Mouse (Mus musculus) G1E-ER4 (cell line): ENCODE results near the gene Pde6b. TPM values are rescaled to one million over a fixed set of nuclear protein-coding genes. Genes with fewer than 3 reads are reported as not detected.

Experiments used
- GATA1 ChIP-seq: IDR thresholded peaks from one replicate; pipeline ENCODE4 v1.8.0; 2012; ENCODE audit warnings: low read length, inconsistent platforms
- polyA plus RNA-seq: library from polyadenylated mRNA; stranded (reverse); fragments of >175 nt; gene quantifications from 2 replicates; pipeline ENCODE4 v1.2.3, GENCODE M21; 2012

The Pde6b gene
- polyA plus RNA-seq, 1 experiment: not detected

DNA sequence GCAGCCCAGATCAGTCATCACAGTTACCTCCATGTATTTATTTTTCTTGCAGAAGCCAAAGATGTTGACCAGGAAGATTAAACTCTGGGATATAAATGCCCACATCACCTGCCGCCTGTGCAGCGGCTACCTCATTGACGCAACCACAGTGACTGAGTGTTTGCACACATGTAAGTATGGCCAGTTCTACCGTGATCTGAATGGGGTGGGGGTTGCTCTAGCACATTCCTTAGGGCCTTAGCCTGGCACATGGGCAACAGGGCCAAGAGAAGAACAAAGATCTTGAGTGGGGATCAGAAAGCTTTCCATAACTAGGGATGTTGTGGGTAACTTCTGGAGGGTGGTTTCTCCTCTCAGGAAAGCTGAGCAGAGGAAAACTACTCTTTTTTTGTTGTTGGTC, 85.5 kb downstream of the Pde6b start:
- TF ChIP-seq GATA1: no peak

DNA sequence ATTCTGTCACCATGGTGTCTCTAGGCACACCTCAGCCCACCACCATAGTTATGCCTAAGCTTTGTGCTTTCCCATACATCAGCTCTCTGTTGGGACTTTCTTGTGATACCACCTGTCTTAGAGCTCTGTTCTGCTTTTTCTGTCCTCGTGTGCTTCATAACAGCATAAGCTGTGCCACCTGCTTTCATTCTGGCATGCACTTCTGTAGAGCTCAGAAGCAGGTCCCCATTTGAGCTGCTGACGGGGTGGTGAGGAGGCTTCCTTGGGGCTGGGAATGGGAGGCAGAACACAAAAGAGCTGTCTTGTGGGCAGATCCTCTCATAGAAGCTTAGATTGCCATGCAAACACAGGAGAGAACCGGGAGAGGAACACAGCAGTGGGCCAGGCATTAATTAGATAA, 87.8 kb downstream of the Pde6b start:
- no peak for TF ChIP-seq GATA1

Other genes starting within 250 kb of the Pde6b start
- gene Dr1, start 119.5 kb upstream of the Pde6b start, polyA plus RNA-seq: 41.2 and 49.1 TPM in 2 replicates
- 1.8 and 1.9 TPM in 2 replicates for gene Pigg, start 75.8 kb upstream of the Pde6b start, polyA plus RNA-seq
- gene Gm42517, start 20.5 kb upstream of the Pde6b start, polyA plus RNA-seq: not detected in 2 replicates
- gene Atp5k, start 46.1 kb downstream of the Pde6b start, polyA plus RNA-seq: 63.0 and 83.7 TPM in 2 replicates
- not detected in 2 replicates for gene Mfsd7a, start 60.5 kb downstream of the Pde6b start, polyA plus RNA-seq
- 15.1 and 16.4 TPM in 2 replicates for gene Pcgf3, start 72.8 kb downstream of the Pde6b start, polyA plus RNA-seq
- gene Cplx1, start 161.6 kb downstream of the Pde6b start, polyA plus RNA-seq: 0.09 and 0.13 TPM in 2 replicates
- 65.6 and 99.4 TPM in 2 replicates for gene Gak, start 241.4 kb downstream of the Pde6b start, polyA plus RNA-seq
- gene Tmem175, start 241.4 kb downstream of the Pde6b start, polyA plus RNA-seq: 2.1 and 4.4 TPM in 2 replicates